Mouse (Mus musculus) ES-Bruce4 (cell line): Measurements from ENCODE around the gene Crat. TPM values are rescaled to one million over a fixed set of nuclear protein-coding genes. Genes with fewer than 3 reads are reported as not detected.

ENCODE experiments used
- H3K27ac ChIP-seq: 2 replicates; pipeline ENCODE4 v1.5.1; 2012; ENCODE audit warnings: low read length, inconsistent platforms; ENCODE audit not compliant: insufficient read depth
- H3K27me3 ChIP-seq: 2 replicates; pipeline ENCODE4 v1.6.1; 2012; ENCODE audit warnings: mild to moderate bottlenecking, low read length, inconsistent platforms; ENCODE audit not compliant: control insufficient read depth, poor library complexity, insufficient read depth, severe bottlenecking
- H3K36me3 ChIP-seq: 2 replicates; pipeline ENCODE4 v1.6.1; 2012; ENCODE audit warnings: inconsistent platforms, mild to moderate bottlenecking, low read length, moderate library complexity; ENCODE audit not compliant: control insufficient read depth, poor library complexity, insufficient read depth, severe bottlenecking
- H3K4me1 ChIP-seq: one replicate; pipeline ENCODE4 v1.8.1; 2011; ENCODE audit warnings: low read length; ENCODE audit not compliant: control insufficient read depth, insufficient read depth
- H3K4me3 ChIP-seq: 2 replicates; pipeline ENCODE4 v1.5.1; 2011; ENCODE audit warnings: low read depth, mild to moderate bottlenecking, low read length
- H3K9ac ChIP-seq: 2 replicates; pipeline ENCODE4 v1.6.1; 2012; ENCODE audit warnings: low read depth, mild to moderate bottlenecking, inconsistent platforms; ENCODE audit not compliant: poor library complexity, severe bottlenecking
- H3K9me3 ChIP-seq: replicated peaks from 2 replicates; pipeline ENCODE4 v1.6.1; 2012; ENCODE audit warnings: mild to moderate bottlenecking, low read length, inconsistent platforms; ENCODE audit not compliant: control insufficient read depth, poor library complexity, insufficient read depth, severe bottlenecking
- CTCF ChIP-seq: IDR thresholded peaks from one replicate; pipeline ENCODE4 v1.8.1; 2011; ENCODE audit warnings: low read depth, low read length
- EP300 ChIP-seq: IDR thresholded peaks from 2 replicates; pipeline ENCODE4 v1.6.1; 2011; ENCODE audit warnings: low read depth, low read length; ENCODE audit not compliant: insufficient read depth
- POLR2A ChIP-seq: IDR thresholded peaks from one replicate; pipeline ENCODE4 v1.8.1; 2011; ENCODE audit warnings: low read length; ENCODE audit not compliant: insufficient read depth
- polyA plus RNA-seq: library from polyadenylated mRNA; stranded (reverse); fragments of >200 nt; gene quantifications from 2 replicates; pipeline ENCODE4 v1.2.4, GENCODE M21; 2011; ENCODE audit warnings: low read depth; ENCODE audit not compliant: missing spikeins, insufficient read depth, insufficient read length

Crat gene
- polyA plus RNA-seq, 1 experiment: 8.9 TPM

DNA sequence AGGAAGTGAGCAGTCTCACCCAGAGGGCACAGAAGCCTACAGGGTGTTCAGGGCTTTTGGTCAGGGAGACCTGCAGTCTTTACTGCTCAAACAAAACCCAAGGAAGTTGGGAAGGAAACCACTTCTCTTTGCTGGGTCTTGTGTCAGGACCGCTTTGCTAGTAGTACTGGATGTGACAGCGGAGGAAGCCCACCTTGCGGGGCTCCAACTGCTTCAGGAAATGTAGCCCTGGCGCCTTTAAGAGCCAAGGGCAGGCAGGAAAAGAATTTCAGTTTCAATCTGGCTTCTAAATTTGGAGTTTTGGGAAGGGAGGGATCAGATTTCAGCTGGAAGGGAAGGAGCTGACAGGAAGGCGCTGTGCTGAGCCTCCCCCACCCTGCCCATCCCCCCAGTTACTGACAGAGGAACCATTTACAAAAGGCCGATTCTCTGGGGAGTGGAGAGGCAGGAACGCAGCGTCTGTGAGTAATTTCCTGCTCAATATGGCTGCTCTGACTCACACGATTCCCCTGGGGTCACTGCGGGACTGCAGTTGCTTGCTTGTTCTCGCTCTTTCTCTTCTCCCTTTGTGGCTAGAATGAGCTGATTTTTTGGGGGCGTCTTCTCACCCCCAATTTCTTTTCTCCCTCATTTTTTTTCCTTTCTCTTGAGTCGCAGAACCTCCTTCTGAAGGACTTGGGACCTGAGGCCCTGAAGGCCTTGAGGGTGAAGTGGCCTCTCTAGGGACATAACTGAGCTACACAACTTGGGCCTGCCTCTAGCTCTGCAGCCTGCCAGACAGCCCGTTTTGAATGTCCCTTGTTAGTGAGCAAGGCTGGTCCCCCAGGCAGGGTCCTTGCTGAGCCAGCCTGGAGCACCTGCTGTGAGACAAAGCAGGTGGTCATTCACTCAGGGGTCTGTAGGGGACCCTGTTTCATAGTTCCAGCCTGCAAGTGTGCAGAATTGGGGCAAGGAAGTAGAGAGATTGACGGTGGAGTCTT, 26.2 kb upstream of the Crat start:
- H3K27ac ChIP-seq: peak overlapping the region; percentile 91
- peak overlapping the region; percentile 56 for H3K9ac ChIP-seq
- H3K9me3 ChIP-seq: no peaks in the 10 kb centered on the region
- H3K4me3 ChIP-seq: peak overlapping the region; percentile 59
- peaks cover 15% of the 10 kb centered on the region for H3K4me1 ChIP-seq
- H3K27me3 ChIP-seq: no peaks in the 10 kb centered on the region
- H3K36me3 ChIP-seq: peaks cover 29% of the 10 kb centered on the region
- TF ChIP-seq POLR2A (no peak), CTCF (no peak), EP300 (peak; percentile 99)

DNA sequence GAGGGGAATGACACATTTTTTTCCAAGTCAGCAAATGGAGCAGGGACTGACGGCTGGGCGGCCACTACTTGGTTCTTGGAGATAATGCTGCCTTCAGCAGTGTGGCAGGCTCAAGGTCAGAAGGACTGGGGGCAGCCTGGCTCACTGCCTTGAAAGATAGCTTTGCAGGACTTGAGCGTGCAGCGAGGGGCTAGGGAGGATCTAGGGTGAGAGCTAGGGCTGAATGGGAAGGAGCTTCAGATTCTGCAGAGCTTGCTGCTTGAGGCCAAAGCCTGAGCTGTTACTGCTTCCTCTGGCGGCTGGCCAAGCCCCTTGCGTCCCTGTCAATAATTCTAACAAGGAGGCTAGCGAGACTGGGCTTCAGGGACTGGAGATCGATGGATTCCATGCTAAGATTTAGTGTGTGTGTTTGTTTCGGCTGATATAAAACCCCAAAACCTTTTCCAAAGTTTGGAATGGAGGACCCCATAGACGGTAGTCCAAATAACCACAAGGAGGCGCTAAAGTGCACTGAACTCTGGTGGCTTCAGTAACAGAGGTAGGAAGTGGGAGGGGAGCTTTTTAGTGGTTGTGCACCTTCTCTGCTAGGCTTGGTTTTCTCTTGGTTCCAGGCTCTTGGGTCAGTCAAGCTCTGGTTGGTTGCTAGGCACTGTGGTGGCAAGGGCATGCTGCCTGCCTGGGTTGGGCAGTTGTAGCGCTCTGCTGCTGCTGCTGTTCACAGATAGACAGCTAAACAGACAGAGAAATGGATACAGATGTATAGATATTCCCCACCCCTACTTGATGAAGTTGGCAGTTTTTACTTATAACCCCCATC, 25.3 kb upstream of the Crat start:
- peak; percentile 16 for TF ChIP-seq CTCF
- no peak for TF ChIP-seq EP300
- Histone ChIP-seq H3K27me3 (no peaks in the 10 kb centered on the region), H3K27ac (peak overlapping the region; percentile 91), H3K36me3 (peaks cover 29% of the 10 kb centered on the region), H3K9me3 (no peaks in the 10 kb centered on the region), H3K4me3 (no peak overlapping the region), H3K9ac (peak overlapping the region; percentile 56), H3K4me1 (peaks cover 6% of the 10 kb centered on the region)

DNA sequence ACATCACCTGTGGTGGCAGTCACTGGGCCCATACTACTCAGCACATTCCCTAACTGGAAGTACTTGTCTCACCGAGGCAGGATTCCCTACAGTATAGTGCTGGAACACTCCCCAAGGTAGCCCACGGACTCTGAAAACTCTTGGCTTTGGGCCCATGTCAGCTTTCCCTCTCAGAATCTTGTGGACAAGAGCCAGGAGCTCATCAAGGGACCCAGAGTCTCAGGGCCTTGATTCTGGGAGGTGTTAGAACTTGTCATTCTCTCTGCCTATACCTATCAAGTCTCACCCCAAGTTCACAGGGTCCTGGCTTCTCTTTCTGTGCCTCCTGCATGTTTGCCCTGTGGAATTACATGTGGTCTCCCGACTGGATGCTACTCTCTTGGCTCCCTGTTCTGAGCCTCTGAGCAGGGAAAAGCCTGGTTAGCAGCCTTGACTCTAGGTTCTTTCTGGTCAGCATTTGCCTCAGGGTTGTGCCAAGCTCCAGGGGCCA, 24.6 kb upstream of the Crat start:
- Histone ChIP-seq H3K4me3 (no peak overlapping the region), H3K27me3 (no peaks in the 10 kb centered on the region), H3K36me3 (peaks cover 29% of the 10 kb centered on the region), H3K9me3 (no peaks in the 10 kb centered on the region), H3K27ac (peak overlapping the region; percentile 17), H3K9ac (no peak overlapping the region), H3K4me1 (peaks cover 2% of the 10 kb centered on the region)
- TF ChIP-seq CTCF (no peak), POLR2A (no peak), EP300 (no peak)

DNA sequence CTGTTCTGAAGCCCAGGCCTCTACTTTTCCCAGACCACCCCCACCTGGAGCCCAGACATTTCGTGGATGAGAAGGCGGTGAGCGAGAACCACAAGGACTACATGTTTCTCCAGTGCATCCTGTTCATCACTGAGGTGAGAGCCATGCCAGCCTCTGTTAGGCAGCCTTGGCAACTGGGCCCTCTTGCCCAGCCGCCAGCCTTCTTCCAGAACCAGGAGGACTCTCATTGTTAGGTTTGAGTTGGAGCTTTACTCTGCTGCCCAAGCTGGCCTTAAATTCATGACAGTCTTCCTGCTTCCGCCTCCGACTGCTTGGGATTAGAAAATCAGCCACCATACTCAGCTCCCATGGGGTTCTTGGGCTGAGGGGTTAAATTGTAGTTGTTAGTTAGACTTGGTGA, 24.0 kb upstream of the Crat start:
- TF ChIP-seq CTCF: no peak
- no peak for TF ChIP-seq EP300
- no peak for TF ChIP-seq POLR2A
- no peak overlapping the region for H3K27ac ChIP-seq
- H3K9me3 ChIP-seq: no peaks in the 10 kb centered on the region
- H3K36me3 ChIP-seq: peaks cover 29% of the 10 kb centered on the region
- no peaks in the 10 kb centered on the region for H3K27me3 ChIP-seq
- no peak overlapping the region for H3K4me3 ChIP-seq
- peaks cover 2% of the 10 kb centered on the region for H3K4me1 ChIP-seq
- no peak overlapping the region for H3K9ac ChIP-seq

DNA sequence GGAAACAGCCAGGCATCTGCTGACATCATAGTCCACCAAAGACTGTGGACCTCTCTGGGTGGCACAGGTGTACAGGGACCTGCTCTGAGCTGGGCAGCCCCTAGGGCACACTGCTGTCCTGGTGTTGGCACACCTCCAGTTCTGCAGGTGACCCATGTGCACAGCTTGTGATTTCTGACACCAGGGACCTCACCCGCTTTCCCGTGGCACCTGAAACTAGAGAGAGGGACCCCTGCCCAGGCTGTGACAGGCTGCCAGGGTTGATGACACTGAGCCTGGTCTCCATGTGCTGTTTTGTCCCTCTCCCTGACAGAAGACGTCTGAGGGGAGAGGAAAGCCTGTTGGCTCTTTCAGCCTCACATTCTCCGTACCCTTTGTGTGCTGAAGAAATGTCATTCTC, 22.2 kb upstream of the Crat start:
- H3K27me3 ChIP-seq: no peaks in the 10 kb centered on the region
- TF ChIP-seq CTCF (no peak), POLR2A (no peak), EP300 (no peak)
- no peak overlapping the region for H3K9ac ChIP-seq
- H3K4me3 ChIP-seq: no peak overlapping the region
- no peaks in the 10 kb centered on the region for H3K4me1 ChIP-seq
- no peak overlapping the region for H3K27ac ChIP-seq
- no peaks in the 10 kb centered on the region for H3K9me3 ChIP-seq
- peaks cover 26% of the 10 kb centered on the region for H3K36me3 ChIP-seq

DNA sequence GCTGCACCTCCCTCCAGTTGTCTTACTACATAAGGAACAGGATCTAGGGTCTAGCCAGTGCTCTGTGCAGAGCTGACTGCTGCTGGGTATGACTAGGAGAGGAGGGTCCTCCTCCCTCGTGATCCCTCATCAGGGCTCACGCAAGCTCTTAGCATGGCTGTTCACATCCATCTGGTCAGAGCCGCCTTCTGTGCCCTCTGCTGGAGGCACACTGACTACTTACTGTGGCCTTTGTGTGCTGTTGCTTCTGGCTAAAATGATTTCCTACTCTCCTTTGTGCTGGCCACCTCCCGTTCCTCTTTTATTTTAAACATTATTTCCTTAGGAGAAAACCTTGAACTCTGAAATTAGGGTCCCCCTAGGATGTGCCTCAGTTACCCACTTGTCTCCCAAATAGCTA, 21.2 kb upstream of the Crat start:
- no peaks in the 10 kb centered on the region for H3K27me3 ChIP-seq
- no peaks in the 10 kb centered on the region for H3K9me3 ChIP-seq
- no peak overlapping the region for H3K27ac ChIP-seq
- H3K36me3 ChIP-seq: peaks cover 31% of the 10 kb centered on the region
- H3K4me3 ChIP-seq: no peak overlapping the region
- no peak overlapping the region for H3K9ac ChIP-seq
- H3K4me1 ChIP-seq: no peaks in the 10 kb centered on the region
- TF ChIP-seq EP300: no peak
- no peak for TF ChIP-seq CTCF
- no peak for TF ChIP-seq POLR2A
